In genomic region chr11:120238306-120238705, GRCm38 (mm10) we compare ENCODE assay signal across 9 mouse cellular contexts. TPM values are rescaled to one million over a fixed set of nuclear protein-coding genes. Genes with fewer than 3 reads are reported as not detected.
DNase-seq lines count a peak whose midpoint lies in the region; ATAC-seq lines count a peak whose summit lies in the region.
"Had no signal": no experiment of that assay in that cellular context is flagged by ENCODE, and none has a peak within 500 bp of the region (broad histone marks: within the 10 kb centered on the region; RNA-seq: fewer than 3 reads in every experiment).

No protein-coding gene starts in this region.

- peaks cover 49% of the 10 kb centered on the region for H3K4me1 ChIP-seq in heart, embryonic 15.5 days (replicated peaks)
- peaks cover 44% of the 10 kb centered on the region for H3K4me1 ChIP-seq in embryonic facial prominence, embryonic 12.5 days
- H3K4me1 ChIP-seq in hindbrain, embryonic 16.5 days (ENCODE audit: control insufficient read depth, insufficient read depth, low read depth, low read length) = peaks cover 47% of the 10 kb centered on the region
- H3K4me1 ChIP-seq in midbrain, embryonic 16.5 days (ENCODE audit: control insufficient read depth, insufficient read depth, low read length) = peaks cover 49% of the 10 kb centered on the region

- 30% methylated on average over 8 of the region's 8 CpGs for WGBS in heart, embryonic 15.5 days
- 3% methylated on average over 8 of the region's 8 CpGs for WGBS in embryonic facial prominence, embryonic 12.5 days
- WGBS in hindbrain, embryonic 16.5 days = 6% methylated on average over 8 of the region's 8 CpGs
- 4% methylated on average over 8 of the region's 8 CpGs for WGBS in midbrain, embryonic 16.5 days

- no peaks in the 10 kb centered on the region for H3K36me3 ChIP-seq in heart, embryonic 15.5 days
- H3K36me3 ChIP-seq in embryonic facial prominence, embryonic 12.5 days = 0 out of 2 replicates have a peak, but pooled peaks cover 7% of the 10 kb centered on the region
- no peaks in the 10 kb centered on the region for H3K36me3 ChIP-seq in hindbrain, embryonic 16.5 days (ENCODE audit: control insufficient read depth, insufficient read depth, low read length)
- no peaks in the 10 kb centered on the region for H3K36me3 ChIP-seq in midbrain, embryonic 16.5 days (ENCODE audit: control insufficient read depth, insufficient read depth, low read length)

- peak overlapping the region; percentile 70 for H3K4me3 ChIP-seq in heart, embryonic 15.5 days
- peak overlapping the region; percentile 84 for H3K4me3 ChIP-seq in embryonic facial prominence, embryonic 12.5 days
- H3K4me3 ChIP-seq in hindbrain, embryonic 16.5 days (ENCODE audit: low read length) = peak overlapping the region; percentile 90
- H3K4me3 ChIP-seq in midbrain, embryonic 16.5 days (ENCODE audit: low read depth, low read length) = peak overlapping the region; percentile 72

- peak overlapping the region; percentile 85 for H3K4me2 ChIP-seq in heart, embryonic 15.5 days
- peak overlapping the region; percentile 98 for H3K4me2 ChIP-seq in embryonic facial prominence, embryonic 12.5 days (replicated peaks)
- H3K4me2 ChIP-seq in hindbrain, embryonic 16.5 days (ENCODE audit: low read length) = peak overlapping the region; percentile 90
- H3K4me2 ChIP-seq in midbrain, embryonic 16.5 days (ENCODE audit: low read length) = peak overlapping the region; percentile 68

- H3K27me3 ChIP-seq in heart, embryonic 15.5 days = no peaks in the 10 kb centered on the region
- no peaks in the 10 kb centered on the region for H3K27me3 ChIP-seq in embryonic facial prominence, embryonic 12.5 days
- no peaks in the 10 kb centered on the region for H3K27me3 ChIP-seq in hindbrain, embryonic 16.5 days (replicated peaks; ENCODE audit: control insufficient read depth, insufficient read depth, low read length)
- no peaks in the 10 kb centered on the region for H3K27me3 ChIP-seq in midbrain, embryonic 16.5 days (ENCODE audit: control insufficient read depth, insufficient read depth, low read depth, low read length)

- H3K9ac ChIP-seq in heart, embryonic 15.5 days = peak overlapping the region; percentile 49
- peak overlapping the region; percentile 47 for H3K9ac ChIP-seq in embryonic facial prominence, embryonic 12.5 days
- H3K9ac ChIP-seq in hindbrain, embryonic 16.5 days (ENCODE audit: low read depth, low read length) = peak overlapping the region; percentile 78
- peak overlapping the region; percentile 97 for H3K9ac ChIP-seq in midbrain, embryonic 16.5 days (ENCODE audit: low read depth, low read length)

- no peaks in the 10 kb centered on the region for H3K9me3 ChIP-seq in heart, embryonic 15.5 days (replicated peaks)
- H3K9me3 ChIP-seq in embryonic facial prominence, embryonic 12.5 days = no peaks in the 10 kb centered on the region
- H3K9me3 ChIP-seq in hindbrain, embryonic 16.5 days (ENCODE audit: control insufficient read depth, low read length) = no peaks in the 10 kb centered on the region
- H3K9me3 ChIP-seq in midbrain, embryonic 16.5 days (replicated peaks; ENCODE audit: control insufficient read depth, low read length, poor library complexity, severe bottlenecking) = no peaks in the 10 kb centered on the region

- intact Hi-C loops in heart, postnatal 14 days (cut with DNase I) = no loop called here
- intact Hi-C loops in gastrocnemius, postnatal 14 days (cut with DNase I; ENCODE audit: low total_unique reads) = loop anchor here (5.0 kb wide), 1 partner anchor 69 kb away; no protein-coding TSS in a partner anchor

- H3K27ac ChIP-seq in heart, embryonic 15.5 days = peak overlapping the region; percentile 87
- H3K27ac ChIP-seq in embryonic facial prominence, embryonic 12.5 days = peak overlapping the region; percentile 94
- peak overlapping the region; percentile 70 for H3K27ac ChIP-seq in hindbrain, embryonic 16.5 days (ENCODE audit: low read depth, low read length)
- H3K27ac ChIP-seq in midbrain, embryonic 16.5 days (ENCODE audit: low read length) = peak overlapping the region; percentile 90

- DNase-seq in heart, postnatal 14 days = no peak
- no peak for DNase-seq in spleen, postnatal 10 days (ENCODE audit: low spot score in 2 of 2)
- no peak for DNase-seq in gastrocnemius, postnatal 14 days
- no peak for DNase-seq in ovary, adult 18-20 months (ENCODE audit: low spot score)
- DNase-seq: cerebellum, adult 8-10 months had no signal

- ATAC-seq in heart, embryonic 15.5 days (replicated peaks; ENCODE audit: insufficient number of reproducible peaks, insufficient read depth, low FRiP score, low read depth) = no peak
- ATAC-seq in embryonic facial prominence, embryonic 12.5 days (ENCODE audit: insufficient number of reproducible peaks, insufficient read depth, low FRiP score, low TSS enrichment) = no peak
- ATAC-seq in hindbrain, embryonic 16.5 days = no peak
- ATAC-seq in midbrain, embryonic 16.5 days = no peak

RNA-seq across cellular contexts. Expression of gene Bahcc1, which starts 5.6 kb away (rescaled TPM):
- 4.2 and 5.7 TPM in 2 replicates for polyA plus RNA-seq in heart, embryonic 15.5 days (2015; fragmentation: Nextera tagmentation; extraction: Ambion mirVana)
- total RNA-seq in heart, postnatal 14 days (2021) = 10 to 100 TPM in 1 of 2 experiments, 1 to 10 TPM in 1; 7.8 to 10.0 TPM
- polyA plus RNA-seq in embryonic facial prominence, embryonic 12.5 days (2016; fragmentation: Nextera tagmentation; extraction: Ambion mirVana) = 16.8 and 18.8 TPM in 2 replicates
- polyA plus RNA-seq in hindbrain, embryonic 16.5 days (2015; fragmentation: Nextera tagmentation; extraction: Ambion mirVana) = 7.8 and 9.7 TPM in 2 replicates
- 9.7 and 13.7 TPM in 2 replicates for polyA plus RNA-seq in midbrain, embryonic 16.5 days (2015; fragmentation: Nextera tagmentation; extraction: Ambion mirVana)
- 1 to 10 TPM; 3.4 to 8.1 TPM for total RNA-seq in gastrocnemius, postnatal 14 days (2021)

Comparison
In these comparisons a context has a peak if more than half of its experiments do, and no peak if none do; other contexts are left out.
1. H3K9ac ChIP-seq: peak in every context shown above with its lines; median percentile 97 in midbrain, embryonic 16.5 days; 78 in hindbrain, embryonic 16.5 days; 49 in heart, embryonic 15.5 days; 47 in embryonic facial prominence, embryonic 12.5 days.